Mouse (Mus musculus) urinary bladder, adult 18-20 months (tissue): Measurements from ENCODE around the gene Dthd1.

Experiments used
- DNase-seq, 2 experiments: peaks; one replicate each; pipeline ENCODE4 v3.0.0; 2022; ENCODE audit warnings: low spot score in 2 of 2, mixed read lengths in 2 of 2

Gene Dthd1

DNA sequence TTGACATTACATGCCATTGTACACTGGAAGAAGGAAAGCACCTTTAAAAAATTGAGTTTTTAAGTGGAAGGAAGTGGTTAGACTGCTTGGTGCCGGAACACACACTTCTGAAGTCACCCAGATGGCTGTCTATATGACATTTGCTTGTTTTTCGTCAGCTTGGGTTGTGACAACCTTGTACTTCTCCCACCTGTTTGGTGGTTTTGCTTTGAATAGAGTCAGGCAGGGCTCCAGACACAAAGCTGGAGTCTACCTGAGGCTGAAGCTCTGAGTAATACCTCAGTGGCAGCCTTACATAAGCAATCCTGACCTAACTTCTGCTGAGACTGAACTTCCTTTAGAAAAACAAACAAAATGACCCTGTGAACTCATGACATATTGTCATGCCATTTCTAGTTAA, 44.7 kb downstream of the Dthd1 start:
- DNase-seq = no peak

GRCm38 (mm10) chr5:62864348-62864747, 50.7 kb downstream of the Dthd1 start:
- DNase-seq = no peak

DNA sequence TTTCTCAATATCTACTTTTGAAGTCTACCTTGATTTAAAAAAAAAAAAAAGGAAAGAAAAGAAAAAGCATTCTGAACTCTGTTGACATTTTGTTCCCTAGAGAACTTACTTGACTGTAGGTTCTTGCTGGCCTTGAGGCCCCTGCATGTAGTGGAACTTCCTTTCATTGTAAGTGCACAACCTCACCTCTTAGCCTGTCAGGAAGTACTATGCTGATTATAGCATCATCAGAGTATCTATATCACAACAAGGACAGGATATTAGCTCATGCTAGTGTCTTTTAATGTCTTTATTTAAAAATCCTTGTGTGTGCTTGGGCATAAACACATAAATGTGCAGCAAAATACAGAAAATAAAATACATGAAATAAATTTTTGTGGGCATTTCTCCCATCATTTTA, 53.4 kb downstream of the Dthd1 start:
- DNase-seq = no peak

- DNase-seq = no peak
These were observed 65.9 kb downstream of the Dthd1 start for GRCm38 (mm10) chr5:62879530-62879929.

DNA sequence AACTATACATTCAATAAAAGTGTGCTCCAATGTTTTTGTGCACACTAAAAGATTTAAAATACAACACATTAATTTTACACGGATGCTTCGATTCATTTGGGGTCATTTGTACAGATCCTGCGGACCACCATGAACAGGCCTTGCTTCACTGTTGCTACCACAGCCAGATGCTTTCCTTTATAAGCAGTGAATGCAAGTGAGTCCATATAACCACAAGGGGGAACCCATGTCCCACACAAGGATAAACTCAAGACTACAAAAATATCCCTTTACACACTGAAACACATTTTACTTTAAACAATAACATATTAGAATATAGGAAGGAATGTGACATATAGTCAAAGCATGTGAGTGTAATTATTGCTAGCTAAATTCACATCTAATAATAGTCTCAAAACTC, 81.7 kb downstream of the Dthd1 start:
- DNase-seq = no peak

- no peak for DNase-seq
These were observed 93.3 kb downstream of the Dthd1 start for GRCm38 (mm10) chr5:62906954-62907353.

DNA sequence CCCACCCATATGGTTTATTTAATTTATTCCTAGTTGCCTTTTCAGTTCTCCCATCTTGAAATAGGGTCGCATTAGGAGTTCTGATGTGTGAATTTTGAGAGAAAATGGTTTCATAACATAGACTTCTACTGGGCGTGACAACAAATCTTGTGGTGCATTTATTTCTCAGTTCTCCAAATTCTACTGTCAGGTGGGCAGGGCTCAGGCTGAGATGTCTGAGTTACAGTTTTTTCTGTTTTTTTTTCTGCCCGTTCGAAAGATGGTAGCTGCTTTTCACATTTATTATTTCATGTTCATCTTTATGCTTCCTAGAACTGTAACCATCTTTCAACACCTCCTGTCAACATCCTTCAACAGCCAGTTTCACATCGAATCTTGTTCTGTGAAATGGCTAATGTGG, 95.5 kb downstream of the Dthd1 start:
- no peak for DNase-seq

DNA sequence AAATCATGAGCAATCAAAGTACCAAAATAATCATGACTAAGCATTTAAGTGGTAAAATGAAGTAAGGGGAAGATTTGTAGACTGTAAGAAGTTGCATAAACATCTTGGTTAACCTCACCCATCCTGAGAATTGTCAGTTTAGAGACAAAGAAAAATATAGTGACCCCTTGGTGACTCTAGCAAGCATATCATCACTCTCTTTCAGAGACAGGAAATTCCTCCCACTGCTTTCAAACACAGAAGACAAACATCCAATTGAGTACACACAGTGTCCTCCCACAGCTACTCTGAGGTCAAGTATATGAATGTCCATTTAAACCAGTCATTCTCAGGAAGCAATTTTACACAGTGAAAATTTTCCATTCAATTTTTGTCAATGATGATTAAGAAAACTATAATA, 111.0 kb downstream of the Dthd1 start:
- no peak for DNase-seq
